Mouse (Mus musculus) neural tube, embryonic 13.5 days (tissue): ENCODE measurements around the gene 1700088E04Rik. TPM values are rescaled to one million over a fixed set of nuclear protein-coding genes. Genes with fewer than 3 reads are reported as not detected.
A peak's percentile ranks its signal among the peaks of the same experiment; 100 is the strongest.

Experiments
- ATAC-seq: fragments of 200-750 bp; cut with Nextera tagmentation; 2 replicates; pipeline ENCODE4 v1.8.0; 2017; ENCODE audit warnings: low read depth, mild to moderate bottlenecking, moderate TSS enrichment, moderate library complexity
- H3K27ac ChIP-seq: fragments of 300-500 bp; sonication (generic); replicated peaks from 2 replicates; pipeline ENCODE4 v1.5.1; 2015; ENCODE audit warnings: moderate library complexity, mild to moderate bottlenecking, inconsistent platforms
- H3K27me3 ChIP-seq: fragments of 300-500 bp; sonication (generic); 2 replicates; pipeline ENCODE4 v1.6.1; 2015; ENCODE audit warnings: mild to moderate bottlenecking, inconsistent platforms
- H3K36me3 ChIP-seq: fragments of 300-500 bp; sonication (generic); 2 replicates; pipeline ENCODE4 v1.6.1; 2015; ENCODE audit warnings: mild to moderate bottlenecking, inconsistent platforms
- H3K4me1 ChIP-seq: fragments of 300-500 bp; sonication (generic); replicated peaks from 2 replicates; pipeline ENCODE4 v1.6.1; 2015; ENCODE audit warnings: inconsistent platforms
- H3K4me2 ChIP-seq: fragments of 300-500 bp; sonication (generic); 2 replicates; pipeline ENCODE4 v1.6.1; 2015; ENCODE audit warnings: inconsistent platforms, mild to moderate bottlenecking, moderate library complexity
- H3K4me3 ChIP-seq: fragments of 300-500 bp; sonication (generic); 2 replicates; pipeline ENCODE4 v1.5.1; 2015; ENCODE audit warnings: mild to moderate bottlenecking, inconsistent platforms
- H3K9ac ChIP-seq: fragments of 300-500 bp; sonication (generic); 2 replicates; pipeline ENCODE4 v1.6.1; 2015; ENCODE audit warnings: moderate library complexity, mild to moderate bottlenecking, inconsistent platforms
- H3K9me3 ChIP-seq: fragments of 300-500 bp; sonication (generic); 2 replicates; pipeline ENCODE4 v1.6.1; 2016; ENCODE audit warnings: inconsistent platforms
- WGBS: fragments of 180-500 bp; shearing (Covaris S2); methylation state at CpG from one replicate; pipeline ENCODE4 v1.1.7; 2015; 5-methylcytosine and 5-hydroxymethylcytosine counted together
- polyA plus RNA-seq: library from polyadenylated mRNA; unstranded; fragments of >200 nt; fragmentation: Nextera tagmentation; extraction: Ambion mirVana; gene quantifications from 2 replicates; pipeline ENCODE4 v1.2.1, GENCODE M21; 2015

Gene 1700088E04Rik
- polyA plus RNA-seq, 1 experiment from 2014 or later = 13.1 TPM

- H3K27me3 ChIP-seq = no peaks in the 10 kb centered on the region
- WGBS = 84% methylated on average over 7 of the region's 7 CpGs
- H3K4me3 ChIP-seq = no peak overlapping the region
- H3K4me1 ChIP-seq = no peaks in the 10 kb centered on the region
- peaks cover 93% of the 10 kb centered on the region for H3K36me3 ChIP-seq
- no peak overlapping the region for H3K4me2 ChIP-seq
- no peak overlapping the region for H3K9ac ChIP-seq
- H3K9me3 ChIP-seq = no peaks in the 10 kb centered on the region
- no peak for ATAC-seq
- H3K27ac ChIP-seq = no peak overlapping the region
Measured at GRCm38 (mm10) chr15:79129311-79129710, 11.7 kb downstream of the 1700088E04Rik start.

- H3K27me3 ChIP-seq = no peaks in the 10 kb centered on the region
- H3K36me3 ChIP-seq = peaks cover 93% of the 10 kb centered on the region
- H3K4me2 ChIP-seq = no peak overlapping the region
- H3K9me3 ChIP-seq = no peaks in the 10 kb centered on the region
- no peak overlapping the region for H3K9ac ChIP-seq
- no peak overlapping the region for H3K4me3 ChIP-seq
- no peaks in the 10 kb centered on the region for H3K4me1 ChIP-seq
- ATAC-seq = no peak
- no peak overlapping the region for H3K27ac ChIP-seq
- WGBS = 93% methylated on average over 5 of the region's 5 CpGs
Measured at GRCm38 (mm10) chr15:79128208-79128607, 12.8 kb downstream of the 1700088E04Rik start.

- Histone ChIP-seq H3K27me3 (no peaks in the 10 kb centered on the region), H3K27ac (no peak overlapping the region), H3K4me3 (no peak overlapping the region), H3K9ac (no peak overlapping the region), H3K4me1 (no peaks in the 10 kb centered on the region; the same call in 1 of the 2 replicates), H3K36me3 (peaks cover 95% of the 10 kb centered on the region), H3K9me3 (no peaks in the 10 kb centered on the region), H3K4me2 (no peak overlapping the region)
- WGBS = 92% methylated on average over 12 of the region's 12 CpGs
- no peak for ATAC-seq
Measured at GRCm38 (mm10) chr15:79127101-79127500, 14.0 kb downstream of the 1700088E04Rik start.

GRCm38 (mm10) chr15:79126217-79126932 lies 14.7 kb downstream of the 1700088E04Rik start:
- H3K9ac ChIP-seq = no peak overlapping the region
- no peak for ATAC-seq
- no peaks in the 10 kb centered on the region for H3K9me3 ChIP-seq
- no peak overlapping the region for H3K27ac ChIP-seq
- H3K4me3 ChIP-seq = no peak overlapping the region
- peaks cover 95% of the 10 kb centered on the region for H3K36me3 ChIP-seq
- 83% methylated on average over 13 of the region's 13 CpGs for WGBS
- H3K4me1 ChIP-seq = no peaks in the 10 kb centered on the region; the same call in 1 of the 2 replicates
- no peak overlapping the region for H3K4me2 ChIP-seq
- no peaks in the 10 kb centered on the region for H3K27me3 ChIP-seq

- Histone ChIP-seq H3K4me1 (no peaks in the 10 kb centered on the region; the same call in 1 of the 2 replicates), H3K27me3 (no peaks in the 10 kb centered on the region), H3K9me3 (no peaks in the 10 kb centered on the region), H3K4me2 (no peak overlapping the region), H3K36me3 (peaks cover 92% of the 10 kb centered on the region), H3K4me3 (no peak overlapping the region), H3K9ac (no peak overlapping the region), H3K27ac (no peak overlapping the region)
- ATAC-seq = no peak
- WGBS = 89% methylated on average over 10 of the region's 10 CpGs
Measured at GRCm38 (mm10) chr15:79124331-79124875, 16.6 kb downstream of the 1700088E04Rik start.

- no peak overlapping the region for H3K4me2 ChIP-seq
- H3K9ac ChIP-seq = no peak overlapping the region
- 88% methylated on average over 6 of the region's 6 CpGs for WGBS
- no peaks in the 10 kb centered on the region for H3K27me3 ChIP-seq
- H3K36me3 ChIP-seq = peaks cover 93% of the 10 kb centered on the region
- H3K4me3 ChIP-seq = no peak overlapping the region
- ATAC-seq = no peak
- no peaks in the 10 kb centered on the region for H3K9me3 ChIP-seq
- no peak overlapping the region for H3K27ac ChIP-seq
- no peaks in the 10 kb centered on the region; the same call in 1 of the 2 replicates for H3K4me1 ChIP-seq
Measured at GRCm38 (mm10) chr15:79123751-79124150, 17.3 kb downstream of the 1700088E04Rik start.

- no peak overlapping the region for H3K27ac ChIP-seq
- H3K9ac ChIP-seq = no peak overlapping the region
- WGBS = 81% methylated on average over 13 of the region's 13 CpGs
- peaks cover 89% of the 10 kb centered on the region for H3K36me3 ChIP-seq
- no peaks in the 10 kb centered on the region for H3K9me3 ChIP-seq
- H3K4me2 ChIP-seq = no peak overlapping the region
- no peaks in the 10 kb centered on the region; the same call in 1 of the 2 replicates for H3K4me1 ChIP-seq
- H3K27me3 ChIP-seq = no peaks in the 10 kb centered on the region
- no peak overlapping the region for H3K4me3 ChIP-seq
- ATAC-seq = no peak
Measured at GRCm38 (mm10) chr15:79122546-79122945, 18.5 kb downstream of the 1700088E04Rik start.

GRCm38 (mm10) chr15:79122119-79122518 lies 18.9 kb downstream of the 1700088E04Rik start:
- H3K4me1 ChIP-seq = no peaks in the 10 kb centered on the region; the same call in 1 of the 2 replicates
- H3K4me2 ChIP-seq = no peak overlapping the region
- H3K9ac ChIP-seq = no peak overlapping the region
- no peak overlapping the region for H3K4me3 ChIP-seq
- 33% methylated on average over 4 of the region's 4 CpGs for WGBS
- no peaks in the 10 kb centered on the region for H3K9me3 ChIP-seq
- ATAC-seq = no peak
- peaks cover 89% of the 10 kb centered on the region for H3K36me3 ChIP-seq
- no peaks in the 10 kb centered on the region for H3K27me3 ChIP-seq
- no peak overlapping the region for H3K27ac ChIP-seq

GRCm38 (mm10) chr15:79119491-79119890 lies 21.6 kb downstream of the 1700088E04Rik start:
- Histone ChIP-seq H3K27me3 (no peaks in the 10 kb centered on the region), H3K36me3 (peaks cover 91% of the 10 kb centered on the region), H3K9me3 (no peaks in the 10 kb centered on the region), H3K4me3 (no peak overlapping the region), H3K9ac (no peak overlapping the region), H3K27ac (no peak overlapping the region), H3K4me1 (no peaks in the 10 kb centered on the region; the same call in 1 of the 2 replicates), H3K4me2 (no peak overlapping the region)
- no peak for ATAC-seq
- whole genome bisulfite sequencing = 80% methylated on average over 9 of the region's 9 CpGs

GRCm38 (mm10) chr15:79115276-79115675 lies 25.8 kb downstream of the 1700088E04Rik start:
- H3K27me3 ChIP-seq = peaks cover 5% of the 10 kb centered on the region; the same call in 1 of the 2 replicates
- 59% methylated on average over 5 of the region's 5 CpGs for WGBS
- H3K36me3 ChIP-seq = peaks cover 57% of the 10 kb centered on the region

GRCm38 (mm10) chr15:79111774-79112173 lies 29.3 kb downstream of the 1700088E04Rik start:
- peaks cover 5% of the 10 kb centered on the region; the same call in 1 of the 2 replicates for H3K27me3 ChIP-seq
- H3K4me3 ChIP-seq = no peak overlapping the region
- H3K4me2 ChIP-seq = 0 out of 2 replicates have a peak overlapping the region, but pooled peaks have one; percentile 97
- ATAC-seq = no peak
- peaks cover 31% of the 10 kb centered on the region for H3K36me3 ChIP-seq
- peak overlapping the region; percentile 28; the same call in 1 of the 2 replicates for H3K27ac ChIP-seq
- WGBS = 79% methylated on average over 4 of the region's 4 CpGs
- H3K9me3 ChIP-seq = no peaks in the 10 kb centered on the region
- 0 out of 2 replicates have a peak overlapping the region, but pooled peaks have one; percentile 93 for H3K9ac ChIP-seq
- H3K4me1 ChIP-seq = peaks cover 36% of the 10 kb centered on the region

More at GRCm38 (mm10) chr15:79115276-79115675, 25.8 kb downstream of the 1700088E04Rik start:
- H3K4me1 ChIP-seq = peaks cover 18% of the 10 kb centered on the region
- H3K4me3 ChIP-seq = no peak overlapping the region
- no peak overlapping the region for H3K27ac ChIP-seq
- H3K4me2 ChIP-seq = no peak overlapping the region
- no peak overlapping the region for H3K9ac ChIP-seq
- no peaks in the 10 kb centered on the region for H3K9me3 ChIP-seq
- no peak for ATAC-seq

- peaks cover 36% of the 10 kb centered on the region for H3K4me1 ChIP-seq
- peak overlapping the region; percentile 97 for H3K4me2 ChIP-seq
- peak overlapping the region; percentile 91 for H3K4me3 ChIP-seq
- H3K36me3 ChIP-seq = peaks cover 18% of the 10 kb centered on the region
- no peak for ATAC-seq
- WGBS = 62% methylated on average over 2 of the region's 2 CpGs
- H3K9ac ChIP-seq = peak overlapping the region; percentile 93
- peaks cover 5% of the 10 kb centered on the region; the same call in 1 of the 2 replicates for H3K27me3 ChIP-seq
- H3K27ac ChIP-seq = no peak overlapping the region
- no peaks in the 10 kb centered on the region for H3K9me3 ChIP-seq
Measured at GRCm38 (mm10) chr15:79110528-79110927, 30.5 kb downstream of the 1700088E04Rik start.
